Mouse (Mus musculus) adrenal gland, adult (tissue): ENCODE measurements at regions not wholly inside any gene's neighbourhood (a gene's known extent, or its start where the extent isn't known, plus 50 kb on each side); places are given as distances from the start of the nearest gene placed in this dataset.
A peak's percentile ranks its signal among the peaks of the same experiment; 100 is the strongest.

Experiments used
- DNase-seq, 2 experiments: peaks; one replicate each; pipeline ENCODE4 v3.0.0; 2022 to 2023; ENCODE audit warnings: low spot score in 1 of 2; ENCODE audit not compliant: inconsistent age in 2 of 2

DNA sequence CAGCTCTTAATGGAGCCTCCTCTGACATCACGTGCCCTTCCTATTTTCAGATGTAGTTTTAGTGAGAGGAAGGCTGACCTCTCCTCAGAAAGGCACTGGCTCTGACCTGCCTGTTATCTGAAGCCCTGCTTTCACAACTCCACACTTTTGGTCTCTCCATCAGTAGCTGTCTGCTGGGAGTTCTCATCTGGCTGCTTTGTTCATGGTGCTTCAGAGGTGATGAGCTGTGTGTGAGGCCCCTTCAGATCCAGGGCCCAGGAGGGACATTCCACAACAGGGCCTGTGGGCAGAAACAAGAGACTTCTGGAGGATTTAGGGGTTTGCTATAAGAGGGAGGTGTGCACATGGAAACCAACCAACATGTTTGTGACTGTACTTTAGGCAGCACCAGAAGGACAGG is 50.8 kb upstream of the Fhl2 start:
- peak in 1 of 2 experiments; percentile 16 for DNase-seq

DNA sequence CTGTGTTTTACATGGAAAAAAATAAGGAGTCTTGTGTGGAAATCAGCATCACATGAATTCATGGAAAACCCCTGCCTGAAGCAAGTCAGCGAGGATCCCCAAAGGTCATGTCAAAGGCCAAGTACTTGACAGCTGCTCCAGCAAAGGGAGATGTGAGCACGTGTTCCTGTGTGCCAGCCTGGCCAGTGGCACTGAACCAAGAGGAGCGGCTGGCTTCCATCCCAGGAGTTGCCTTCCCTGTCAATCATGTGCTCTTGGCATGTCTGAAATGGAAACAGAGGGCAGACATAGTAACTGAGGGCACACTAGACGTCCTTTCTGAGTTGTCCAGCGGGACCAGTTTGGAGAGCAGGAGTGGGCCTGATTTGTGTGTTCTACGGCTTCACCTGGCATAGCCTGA is 53.5 kb upstream of the Fhl2 start:
- DNase-seq = peak in 1 of 2 experiments; percentile 72

DNA sequence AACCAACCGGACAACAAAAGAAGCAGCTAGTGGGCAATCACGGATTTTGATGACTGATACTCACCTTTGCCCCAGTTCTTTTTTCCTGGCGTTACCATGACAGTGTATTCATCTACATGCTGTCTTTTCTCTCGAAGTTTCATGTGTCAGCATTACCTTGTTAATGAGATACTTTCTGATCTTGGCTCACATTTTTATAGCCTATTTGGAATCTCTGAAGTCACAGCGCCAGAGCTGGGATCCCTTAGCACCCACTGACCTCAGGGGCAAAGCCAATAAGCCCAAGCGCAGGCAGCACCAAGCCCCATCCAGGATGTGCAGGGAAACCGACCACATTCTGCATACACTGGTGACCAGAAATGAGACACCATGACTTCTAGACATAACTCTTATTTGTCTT is 54.6 kb upstream of the Fhl2 start:
- no peak for DNase-seq

DNA sequence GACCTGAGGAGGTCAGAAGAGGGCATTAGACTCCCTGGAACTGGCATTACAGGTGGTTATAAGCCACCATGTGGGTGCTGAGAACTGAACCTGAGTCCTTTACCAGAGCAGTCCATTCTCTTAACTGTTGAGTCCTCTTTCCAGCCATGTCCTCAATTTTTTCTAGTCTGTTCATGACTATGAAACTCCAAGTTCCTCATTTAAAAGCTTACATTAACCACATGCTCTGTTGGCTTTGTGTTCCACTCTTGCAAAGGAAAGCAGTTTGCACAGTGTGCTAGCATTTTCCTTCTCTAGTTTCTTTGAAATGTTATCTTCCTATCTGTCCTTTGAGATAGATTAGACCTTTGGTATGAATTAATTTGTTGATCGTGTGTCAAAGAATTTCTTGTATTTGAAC is 57.3 kb upstream of the Fhl2 start:
- no peak for DNase-seq

DNA sequence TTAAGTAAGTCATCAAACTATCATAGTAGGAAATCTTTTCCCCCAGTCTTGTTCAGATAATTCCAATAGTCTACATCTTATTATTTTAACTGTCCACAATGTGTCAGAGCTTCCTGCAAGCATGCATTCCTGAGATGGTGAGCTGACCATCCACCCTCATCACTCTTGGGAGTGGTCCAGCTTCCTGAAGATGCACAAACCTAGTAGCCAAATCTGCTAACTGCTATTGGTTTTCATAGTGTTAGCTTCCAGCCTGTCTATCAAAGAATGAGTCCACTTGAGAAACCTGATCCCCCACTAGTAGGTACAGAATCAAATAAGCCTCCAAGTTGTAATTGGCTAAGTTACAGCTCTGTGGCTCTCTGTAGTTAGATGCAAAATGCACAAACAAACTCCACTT is 59.3 kb upstream of the Fhl2 start:
- DNase-seq = no peak

DNA sequence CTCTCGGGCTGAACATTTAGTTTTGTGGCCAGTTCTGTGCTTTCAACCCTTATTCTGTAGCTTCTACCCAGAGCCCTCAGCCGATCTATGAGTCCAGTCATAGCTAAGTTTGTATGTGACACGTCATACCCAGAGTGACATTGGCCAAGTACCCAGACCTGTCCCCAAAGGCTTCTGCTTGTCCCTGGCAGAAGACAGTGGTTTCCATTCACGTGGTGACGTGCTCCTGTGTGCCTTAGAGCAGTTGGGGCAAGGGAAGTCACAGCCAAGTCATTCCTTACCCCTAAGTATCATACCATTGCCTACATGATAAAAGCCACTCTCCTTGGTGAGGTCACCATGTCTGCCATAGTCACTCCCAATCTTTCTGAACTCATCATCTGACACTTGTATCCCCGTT is 61.1 kb upstream of the Fhl2 start:
- no peak for DNase-seq

DNA sequence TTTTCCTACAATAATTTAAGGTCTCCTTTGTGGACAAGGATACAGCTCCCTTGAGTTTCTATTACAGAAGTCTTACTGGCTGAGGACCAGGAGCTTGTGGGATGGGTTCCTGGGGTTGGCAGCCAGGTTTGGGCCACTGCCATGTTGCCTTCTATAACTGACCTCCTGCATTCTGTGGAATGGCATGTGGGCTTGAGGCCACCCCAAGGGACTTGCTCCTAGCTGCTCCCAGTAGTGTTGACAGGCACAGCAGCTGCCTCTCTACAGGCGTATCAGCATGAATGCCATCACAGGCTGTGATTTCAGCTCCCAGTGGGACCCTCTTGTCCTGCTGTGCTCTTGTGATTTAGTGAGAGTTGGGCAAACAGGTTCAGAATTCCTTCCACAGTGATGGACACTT is 63.1 kb upstream of the Fhl2 start:
- peak in 1 of 2 experiments; percentile 54 for DNase-seq

DNA sequence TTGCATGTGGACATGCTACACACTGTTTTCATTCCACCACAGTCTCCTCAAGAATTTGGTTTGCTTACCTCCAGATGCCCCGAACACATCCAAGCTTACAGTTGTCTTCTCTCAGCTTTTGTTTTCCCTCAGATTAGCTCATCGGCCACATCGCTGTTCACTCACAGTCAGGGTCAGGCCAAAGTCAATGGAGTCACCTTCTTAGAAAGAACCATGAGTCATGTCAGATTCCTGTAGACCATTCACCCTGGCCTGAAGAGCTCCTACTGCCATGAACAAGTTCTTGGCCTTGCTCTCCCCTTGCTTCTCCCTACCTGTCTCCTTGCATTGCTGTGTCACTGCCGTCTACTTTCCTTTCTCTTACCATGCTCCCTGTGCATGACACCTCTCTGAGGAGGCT is 63.7 kb upstream of the Fhl2 start:
- DNase-seq = peak in 1 of 2 experiments; percentile 56

DNA sequence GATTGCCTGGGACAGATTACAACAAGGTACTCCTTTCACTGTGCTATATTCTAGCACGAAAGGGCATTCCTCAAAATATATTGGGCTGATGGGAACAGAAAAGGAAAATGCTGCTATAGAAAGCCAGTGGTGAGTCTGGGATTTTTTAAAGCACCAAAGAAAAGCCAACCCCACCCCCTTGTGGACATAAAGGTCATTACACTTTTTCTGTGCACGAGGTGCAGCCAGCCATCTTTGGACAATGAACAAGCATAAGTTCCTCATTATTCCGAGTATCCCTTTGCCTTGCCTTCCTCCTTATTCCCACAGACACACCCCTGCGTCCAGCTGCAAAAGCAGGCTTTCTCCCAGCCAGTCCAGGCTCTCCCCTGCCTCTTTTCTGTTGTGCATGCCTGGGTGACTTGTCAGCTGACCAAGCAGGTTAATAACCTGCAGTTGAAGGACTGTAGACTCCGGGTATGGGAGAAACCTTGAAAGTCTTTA is 67.7 kb upstream of the Fhl2 start:
- DNase-seq = peak; percentile 58 to 92

DNA sequence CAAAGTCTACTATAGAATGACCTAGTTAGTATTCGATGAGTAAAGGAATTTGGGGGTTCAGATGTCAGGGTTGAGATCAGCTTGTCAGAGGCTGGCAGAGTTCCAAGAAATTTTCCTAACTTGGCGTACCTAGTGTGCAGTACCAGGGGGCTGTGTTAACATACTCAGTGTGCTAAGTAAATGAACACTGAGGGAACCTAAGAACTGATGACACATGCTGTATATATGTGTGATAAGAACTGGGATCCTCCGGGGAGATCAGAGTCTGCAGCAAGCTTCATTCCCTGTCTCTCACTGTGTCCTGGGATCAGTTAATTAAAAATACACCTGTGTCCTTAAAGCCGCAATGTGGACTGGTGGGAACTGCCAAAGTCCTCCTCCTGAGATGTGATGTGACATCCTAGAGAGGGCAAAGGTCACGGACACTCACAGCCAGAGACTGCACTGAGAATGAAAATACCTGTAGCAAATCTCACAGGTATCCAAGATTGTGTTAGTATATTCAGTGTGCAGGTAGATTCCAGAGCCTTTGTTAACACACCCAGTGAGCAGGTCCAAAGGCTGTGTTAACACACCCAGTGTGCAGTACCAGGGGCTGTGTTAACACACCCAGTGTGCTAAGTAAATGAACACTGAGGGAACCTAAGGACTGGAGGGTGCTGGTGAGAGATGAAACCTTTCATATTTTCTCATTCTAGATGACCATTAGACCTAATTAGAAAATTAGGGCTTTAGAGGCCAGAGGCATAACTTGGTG is 69.1 kb upstream of the Fhl2 start:
- no peak for DNase-seq

DNA sequence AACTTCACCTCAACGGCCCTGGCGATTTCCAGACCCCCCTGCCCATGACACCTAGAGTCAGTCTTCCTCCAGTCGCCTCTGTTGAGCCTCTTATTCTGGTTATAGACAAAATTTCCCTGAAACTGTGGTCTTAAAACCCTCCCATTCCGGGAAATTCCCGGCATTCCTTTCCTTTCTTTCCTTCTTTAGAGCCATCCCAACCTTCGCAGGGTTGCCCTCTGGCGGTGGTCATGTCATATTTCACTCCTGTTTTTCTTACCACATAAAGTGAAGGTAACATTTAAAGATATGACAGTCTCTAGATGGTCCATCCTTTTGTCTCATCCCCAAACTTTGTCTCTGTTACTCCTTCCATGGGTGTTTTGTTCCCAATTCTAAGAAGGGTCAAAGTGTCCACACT is 72.9 kb upstream of the Fhl2 start:
- peak in 1 of 2 experiments; percentile 36 for DNase-seq

DNA sequence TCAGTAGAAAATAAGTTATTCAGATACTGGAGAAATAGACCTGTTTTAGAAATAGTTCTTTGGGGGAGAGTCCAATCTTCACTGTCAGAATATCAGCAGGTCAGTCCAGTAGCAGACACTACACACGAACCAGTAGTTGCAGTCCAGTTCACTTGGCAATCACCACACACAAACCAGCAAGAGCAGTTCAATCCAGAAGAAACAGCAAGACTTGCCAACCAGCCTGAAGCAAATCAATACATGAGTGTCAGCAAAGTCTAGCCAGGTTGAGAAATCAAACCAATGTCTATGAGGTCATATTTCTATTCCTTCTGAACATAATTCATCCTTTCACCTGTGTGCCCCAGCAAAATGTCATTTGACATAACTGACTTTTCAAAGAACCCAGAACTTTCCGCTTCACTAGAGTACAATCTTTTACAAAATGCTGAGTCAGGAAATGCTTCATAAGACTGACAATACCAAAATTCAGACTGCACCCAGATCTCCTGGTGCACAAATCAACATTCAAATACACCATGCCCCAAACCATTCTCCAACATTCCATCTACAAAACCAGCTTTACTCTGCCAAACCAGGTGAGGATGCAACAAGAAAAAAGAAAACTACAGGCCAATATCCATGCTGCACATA is 76.6 kb upstream of the Fhl2 start:
- DNase-seq = no peak

DNA sequence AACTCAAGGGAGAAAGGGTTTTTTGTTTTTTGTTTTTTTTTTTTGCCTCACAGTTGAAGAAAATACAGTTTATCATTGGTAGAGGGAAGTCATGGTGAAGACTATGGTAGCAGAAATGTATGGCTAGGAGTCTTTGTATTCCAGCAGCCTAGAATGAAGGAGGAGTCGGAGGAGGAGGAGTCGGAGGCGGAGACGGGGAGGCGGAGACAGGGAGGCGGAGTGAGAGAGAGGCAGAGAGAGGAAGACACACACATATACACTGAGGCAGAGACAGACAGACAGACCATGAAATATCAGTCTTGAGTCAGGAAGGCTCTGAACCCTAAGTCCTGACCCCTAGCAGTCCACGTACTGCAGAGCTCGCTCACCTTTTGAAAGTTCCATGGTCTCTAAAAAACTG is 95.0 kb upstream of the Fhl2 start:
- no peak for DNase-seq

DNA sequence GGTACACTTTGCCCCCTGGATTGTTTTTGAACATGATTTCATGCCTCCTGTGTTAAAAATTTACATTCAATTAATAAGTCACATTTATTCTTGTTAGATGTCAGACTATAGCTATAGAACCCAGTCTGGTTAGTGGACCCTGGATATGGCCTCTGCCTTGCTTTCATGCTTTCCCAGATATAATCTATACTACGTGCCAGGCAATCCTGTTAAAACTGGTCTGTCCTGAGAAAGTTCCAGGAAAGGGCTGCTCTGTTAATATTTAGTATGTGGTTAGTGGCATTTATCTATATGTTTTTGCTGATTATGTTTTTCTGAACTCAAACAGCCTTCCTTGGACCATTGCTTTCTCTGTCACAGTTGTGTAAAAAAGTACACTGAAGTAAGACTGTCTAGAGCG is 95.8 kb upstream of the Fhl2 start:
- no peak for DNase-seq

DNA sequence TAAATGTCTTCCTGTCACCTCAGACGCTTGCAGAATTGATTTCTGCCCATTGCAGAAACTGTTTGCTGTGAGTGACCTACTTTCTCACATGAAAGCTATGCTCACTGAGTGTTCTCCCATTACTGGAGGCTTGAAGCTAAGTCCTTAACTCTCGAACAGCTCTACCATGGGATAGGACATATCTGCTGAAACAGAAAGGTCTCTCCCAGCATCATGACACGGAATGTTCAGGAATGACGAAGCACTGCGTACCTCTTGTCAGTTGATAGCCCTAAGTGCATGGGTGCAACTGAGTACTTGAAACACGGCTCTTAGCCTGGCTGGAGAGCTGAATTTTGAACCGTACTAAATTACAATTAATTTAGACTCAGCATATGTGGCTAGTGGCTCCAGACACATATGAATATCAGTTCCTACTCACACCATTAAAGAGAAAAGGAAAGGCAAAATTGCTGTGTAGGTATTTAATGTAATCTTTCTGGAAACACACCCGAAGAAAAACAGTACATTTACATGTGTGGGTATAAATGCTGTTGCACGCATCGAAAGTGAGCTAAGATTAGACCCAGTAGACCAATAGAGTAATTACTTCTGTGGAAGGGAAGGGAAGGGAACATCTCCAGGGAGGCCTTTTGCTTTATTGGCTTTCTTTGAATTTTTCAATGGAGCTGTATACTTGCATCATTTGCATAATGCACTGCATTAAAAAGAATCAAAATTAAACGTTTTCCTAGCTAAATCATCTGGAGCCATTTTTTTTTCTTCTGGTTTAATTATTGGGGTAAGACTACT is 97.6 kb upstream of the Fhl2 start:
- no peak for DNase-seq

DNA sequence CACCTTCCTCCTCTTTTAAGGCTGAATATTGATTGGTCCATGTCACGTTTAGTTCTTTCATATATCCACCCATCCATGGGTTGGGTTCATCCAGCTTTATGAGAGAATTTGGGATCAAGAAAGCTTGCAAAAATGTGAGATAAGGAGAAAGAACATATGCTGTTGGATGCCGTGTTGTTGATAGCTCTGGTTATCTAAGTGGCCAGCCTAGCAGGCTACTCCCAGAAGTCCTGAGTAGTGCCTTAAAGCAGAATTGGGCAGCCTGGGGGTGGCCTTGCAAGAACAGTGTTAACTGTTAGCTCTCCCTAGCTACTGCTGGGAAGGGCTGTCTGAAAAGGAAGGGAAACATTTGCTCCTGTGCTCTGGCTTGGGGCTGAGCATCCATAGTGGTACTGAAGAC is 100.8 kb upstream of the Fhl2 start:
- no peak for DNase-seq

DNA sequence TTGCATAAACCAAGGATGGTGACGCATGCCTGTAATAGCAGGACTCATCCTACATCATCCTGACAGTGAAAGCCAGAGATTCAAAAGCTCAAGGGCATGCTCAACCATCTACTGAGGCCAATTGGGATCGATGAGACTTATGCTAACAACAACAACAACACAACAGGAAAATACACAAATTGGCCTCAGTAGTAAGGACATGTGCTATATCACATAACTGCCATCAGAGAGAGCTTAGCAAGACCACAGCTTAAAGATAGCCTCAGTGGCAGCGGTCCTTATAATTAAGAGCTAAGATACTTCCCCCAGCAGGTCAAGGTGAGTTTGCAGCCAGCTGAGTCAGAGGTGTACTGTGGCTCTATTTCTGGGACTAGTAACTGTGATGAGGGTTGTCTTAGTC is 102.0 kb upstream of the Fhl2 start:
- peak in 1 of 2 experiments; percentile 78 for DNase-seq

DNA sequence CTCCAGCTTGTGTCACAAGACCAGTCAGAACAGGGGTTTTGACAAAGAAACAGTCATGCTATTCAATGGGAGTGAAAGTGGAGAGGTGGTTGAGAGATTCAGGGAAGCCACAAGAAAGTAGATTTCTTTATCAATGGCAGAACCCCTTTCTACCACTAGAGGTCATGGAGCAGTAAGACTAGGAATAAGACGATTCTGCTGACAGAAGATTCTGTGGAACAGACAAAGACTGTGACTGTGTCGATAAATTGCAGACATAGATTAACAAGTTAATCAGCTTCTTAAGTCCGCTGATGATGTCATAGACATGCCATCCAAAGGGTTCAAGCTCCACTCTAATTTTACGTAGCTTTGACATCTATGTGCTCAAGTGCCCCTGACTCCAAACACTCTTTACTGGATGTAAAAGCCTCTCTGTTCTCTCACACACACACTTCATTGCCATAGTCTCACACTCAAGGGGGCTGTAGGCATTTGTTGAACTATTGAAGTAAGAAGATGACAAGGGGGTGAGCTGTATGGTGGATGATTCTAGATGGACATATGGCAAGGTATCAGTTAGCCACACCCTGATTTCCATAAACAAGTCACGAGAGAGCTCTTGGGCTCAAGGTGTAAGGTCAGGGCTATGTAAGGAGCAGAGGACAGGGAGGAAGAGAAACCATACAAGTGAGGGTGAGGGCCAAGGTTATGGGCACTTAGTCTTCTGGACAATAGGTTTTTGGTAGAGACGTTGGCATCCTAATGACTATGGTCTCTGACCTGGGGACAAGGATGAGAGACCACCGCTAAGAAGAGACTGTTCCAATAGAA is 102.9 kb upstream of the Fhl2 start:
- peak in 1 of 2 experiments; percentile 81 for DNase-seq

DNA sequence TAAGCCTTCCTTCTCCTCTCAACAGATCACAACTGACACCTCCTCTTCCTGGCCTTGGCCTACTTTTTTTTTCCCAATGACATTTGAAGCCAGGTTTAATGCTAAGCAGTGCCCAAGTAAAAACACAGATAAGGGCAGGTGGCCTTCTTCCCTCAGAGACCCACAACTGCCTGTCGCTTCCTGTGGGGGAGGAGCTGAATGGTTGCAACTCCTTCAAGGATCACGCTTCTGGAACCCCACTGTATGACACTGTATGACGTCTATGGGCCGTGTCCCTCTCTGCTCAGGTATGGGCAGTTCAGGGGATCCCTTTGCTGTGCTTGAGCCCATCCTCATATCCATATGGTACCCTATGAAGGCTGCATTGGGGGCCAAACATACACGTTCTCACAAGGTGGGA is 103.9 kb upstream of the Fhl2 start:
- peak in 1 of 2 experiments; percentile 35 for DNase-seq

DNA sequence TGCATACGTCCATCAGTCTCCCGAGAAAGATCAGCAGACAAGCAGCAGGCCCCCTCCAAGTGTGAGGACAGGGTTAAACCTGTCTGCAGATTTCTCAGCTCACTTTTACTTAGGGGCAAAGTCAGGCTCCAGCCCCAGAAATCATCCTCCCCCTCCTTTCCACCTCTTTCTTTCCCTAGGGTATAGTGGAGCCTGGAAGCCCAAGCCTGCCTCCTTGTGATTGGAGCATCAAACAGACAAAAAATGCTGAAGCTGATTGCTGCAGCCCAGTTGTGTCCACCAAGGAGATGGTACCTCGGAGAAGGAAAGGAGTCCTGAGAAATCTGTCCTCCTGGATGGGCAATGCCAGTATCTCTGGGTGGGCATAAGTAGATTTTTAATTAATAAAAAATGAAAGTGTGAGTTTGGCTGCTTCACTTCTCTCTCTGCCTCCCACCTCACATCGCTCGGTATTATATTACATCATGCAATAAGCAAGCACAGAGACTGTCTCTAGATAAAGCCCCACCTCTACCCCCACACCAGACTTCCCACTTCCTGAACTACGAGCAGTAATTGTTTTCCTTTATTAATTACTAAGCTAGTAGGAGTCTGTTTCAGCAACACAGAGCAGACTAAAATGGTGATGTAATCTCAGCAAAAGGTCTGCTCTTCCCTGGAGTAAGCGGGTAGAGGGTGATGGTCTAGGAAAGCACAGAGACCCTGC is 105.2 kb upstream of the Fhl2 start:
- no peak for DNase-seq
